Mouse (Mus musculus) forebrain, embryonic 11.5 days (tissue): ENCODE results near the gene Egflam. TPM values are rescaled to one million over a fixed set of nuclear protein-coding genes. Genes with fewer than 3 reads are reported as not detected.

Experiments used
- ATAC-seq: fragments of 200-750 bp; cut with Nextera tagmentation; replicated peaks from 2 replicates; pipeline ENCODE4 v1.8.0; 2017; ENCODE audit warnings: moderate TSS enrichment; ENCODE audit not compliant: low FRiP score
- DNase-seq: peaks from one replicate; pipeline ENCODE4 v3.0.0-alpha.2; 2017; ENCODE audit warnings: low spot score
- H3K27ac ChIP-seq: fragments of 300-500 bp; sonication (generic); 2 replicates; pipeline ENCODE4 v1.5.1; 2014; ENCODE audit warnings: low read depth, low read length
- H3K27me3 ChIP-seq: fragments of 300-500 bp; sonication (generic); 2 replicates; pipeline ENCODE4 v1.6.1; 2014; ENCODE audit warnings: mild to moderate bottlenecking, low read length, mixed read lengths; ENCODE audit not compliant: control insufficient read depth, insufficient read depth
- H3K36me3 ChIP-seq: fragments of 300-500 bp; sonication (generic); 2 replicates; pipeline ENCODE4 v1.6.1; 2014; ENCODE audit warnings: mild to moderate bottlenecking, low read length, moderate library complexity, mixed read lengths; ENCODE audit not compliant: control insufficient read depth, insufficient read depth
- H3K4me1 ChIP-seq: fragments of 300-500 bp; sonication (generic); replicated peaks from 2 replicates; pipeline ENCODE4 v1.6.1; 2014; ENCODE audit warnings: low read length, mixed read lengths; ENCODE audit not compliant: control insufficient read depth, insufficient read depth
- H3K4me2 ChIP-seq: fragments of 300-500 bp; sonication (generic); 2 replicates; pipeline ENCODE4 v1.6.1; 2014; ENCODE audit warnings: low read depth, mild to moderate bottlenecking, low read length, moderate library complexity, mixed read lengths; ENCODE audit not compliant: severe bottlenecking
- H3K4me3 ChIP-seq: fragments of 300-500 bp; sonication (generic); 2 replicates; pipeline ENCODE4 v1.5.1; 2014; ENCODE audit warnings: low read depth, low read length
- H3K9ac ChIP-seq: fragments of 300-500 bp; sonication (generic); 2 replicates; pipeline ENCODE4 v1.6.1; 2014; ENCODE audit warnings: low read length
- H3K9me3 ChIP-seq: fragments of 300-500 bp; sonication (generic); 2 replicates; pipeline ENCODE4 v1.6.1; 2016; ENCODE audit warnings: low read length, mixed read lengths; ENCODE audit not compliant: control insufficient read depth
- whole genome bisulfite sequencing: fragments of 180-500 bp; shearing (Covaris S2); extraction: QIAGEN DNeasy Blood & Tissue Kit; methylation state at CpG from one replicate; pipeline ENCODE4 v1.1.7; 2014; 5-methylcytosine and 5-hydroxymethylcytosine counted together
- polyA plus RNA-seq: library from polyadenylated mRNA; unstranded; fragments of >200 nt; fragmentation: Nextera tagmentation; extraction: Ambion mirVana; gene quantifications from 2 replicates; pipeline ENCODE4 v1.2.1, GENCODE M21; 2014

Gene Egflam
- polyA plus RNA-seq, 1 experiment from 2014 or later = 7.7 TPM

DNA sequence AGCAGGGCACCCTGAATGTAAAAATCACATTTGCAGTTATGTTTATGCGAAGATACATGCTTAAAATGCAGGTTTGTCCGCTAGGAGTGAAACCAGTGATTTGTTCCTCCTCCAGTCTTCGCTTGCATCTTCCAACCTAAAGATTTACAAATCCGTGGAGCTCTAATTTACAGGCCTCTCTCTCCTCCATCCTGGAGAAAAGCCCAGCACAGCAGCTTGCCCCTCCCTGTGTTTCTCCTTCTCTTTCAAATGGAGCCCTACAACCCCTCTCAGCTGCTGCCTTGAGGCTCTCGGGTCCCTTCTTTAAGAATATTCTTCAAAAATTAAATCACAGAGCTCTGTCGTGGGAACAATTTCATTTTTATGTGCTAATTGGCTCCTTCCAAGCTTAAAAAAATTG, 116.6 kb downstream of the Egflam start:
- Histone ChIP-seq H3K4me1 (no peaks in the 10 kb centered on the region), H3K27ac (no peak overlapping the region), H3K27me3 (no peaks in the 10 kb centered on the region), H3K4me3 (no peak overlapping the region), H3K9ac (no peak overlapping the region), H3K4me2 (no peak overlapping the region), H3K36me3 (no peaks in the 10 kb centered on the region), H3K9me3 (no peaks in the 10 kb centered on the region)
- ATAC-seq (no peak), DNase-seq (no peak)
- WGBS = 66% methylated on average over 6 of the region's 6 CpGs

DNA sequence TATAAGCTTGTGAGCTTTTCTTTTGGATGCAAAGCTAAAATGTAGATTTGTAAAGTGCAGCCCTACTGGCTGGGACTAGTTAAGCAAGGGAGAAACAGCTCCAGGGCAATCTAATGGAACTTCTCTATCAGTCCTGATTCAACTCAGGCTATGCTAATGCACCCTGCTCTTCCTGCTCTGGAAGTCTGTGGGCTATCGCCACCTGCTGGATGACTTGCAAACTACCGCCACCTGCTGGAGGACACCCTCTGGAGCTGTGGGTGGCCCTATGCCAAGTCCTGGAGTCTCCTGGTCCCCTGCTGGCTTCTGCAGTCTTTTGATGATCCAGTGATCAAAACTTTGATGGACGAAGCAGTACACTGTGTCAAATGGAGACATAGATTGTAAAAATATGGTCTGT, 134.4 kb downstream of the Egflam start:
- H3K27me3 ChIP-seq = no peaks in the 10 kb centered on the region
- no peak overlapping the region for H3K27ac ChIP-seq
- ATAC-seq = peak; percentile 74; the same call in 1 of the 2 replicates
- H3K4me3 ChIP-seq = no peak overlapping the region
- no peaks in the 10 kb centered on the region for H3K4me1 ChIP-seq
- peak; percentile 81 for DNase-seq
- 14% methylated on average over 3 of the region's 3 CpGs for WGBS
- no peaks in the 10 kb centered on the region for H3K36me3 ChIP-seq
- no peak overlapping the region for H3K9ac ChIP-seq
- no peaks in the 10 kb centered on the region for H3K9me3 ChIP-seq
- no peak overlapping the region for H3K4me2 ChIP-seq

DNA sequence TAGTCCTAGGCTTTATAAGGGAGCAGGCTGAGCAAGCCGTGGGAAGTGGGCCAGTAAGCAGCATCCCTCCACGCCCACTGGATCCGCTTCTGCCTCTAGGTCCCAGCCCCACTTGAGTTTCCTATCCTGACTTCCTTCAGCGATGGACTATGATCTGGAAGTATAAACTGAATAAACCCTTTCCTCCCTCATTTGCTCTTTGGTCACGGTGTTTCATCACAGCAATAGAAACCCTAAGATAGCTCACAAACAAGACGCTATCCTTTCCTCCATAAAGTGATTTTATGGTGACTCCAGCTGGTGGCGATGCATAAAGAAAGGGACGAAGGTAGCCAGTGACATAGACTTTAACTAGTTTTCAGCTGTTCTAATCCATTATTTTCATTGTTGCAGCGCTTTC, 134.9 kb downstream of the Egflam start:
- Histone ChIP-seq H3K27me3 (no peaks in the 10 kb centered on the region), H3K4me3 (no peak overlapping the region), H3K9ac (no peak overlapping the region), H3K27ac (no peak overlapping the region), H3K9me3 (no peaks in the 10 kb centered on the region), H3K4me2 (no peak overlapping the region), H3K4me1 (no peaks in the 10 kb centered on the region), H3K36me3 (no peaks in the 10 kb centered on the region)
- DNase-seq (no peak), ATAC-seq (no peak)
- 93% methylated on average over 9 of the region's 9 CpGs for WGBS

DNA sequence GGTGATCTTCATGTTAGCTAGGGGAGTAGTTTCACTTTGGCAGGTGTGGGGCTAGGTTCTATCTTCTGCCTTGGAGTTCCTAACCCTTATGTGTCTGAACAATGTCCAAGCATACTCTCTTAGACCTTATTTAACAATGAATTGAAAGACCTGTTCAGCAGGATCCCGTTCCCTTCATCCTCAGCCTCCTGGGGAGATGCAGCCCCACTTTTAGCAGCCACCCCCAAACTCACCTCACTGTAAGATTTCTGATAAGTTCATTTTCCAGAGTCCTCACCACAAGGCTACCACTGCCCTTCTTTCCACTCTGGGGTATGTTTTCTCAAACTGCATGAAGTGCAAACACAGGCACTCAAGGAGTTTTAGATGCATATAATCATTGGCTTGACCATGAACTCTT, 136.8 kb downstream of the Egflam start:
- Histone ChIP-seq H3K27ac (no peak overlapping the region), H3K36me3 (no peaks in the 10 kb centered on the region), H3K4me2 (no peak overlapping the region), H3K4me1 (no peaks in the 10 kb centered on the region), H3K9ac (no peak overlapping the region), H3K4me3 (no peak overlapping the region), H3K27me3 (no peaks in the 10 kb centered on the region), H3K9me3 (no peaks in the 10 kb centered on the region)
- DNase-seq (no peak), ATAC-seq (no peak)
- WGBS = 79% methylated on average over 1 of the region's 1 CpGs

DNA sequence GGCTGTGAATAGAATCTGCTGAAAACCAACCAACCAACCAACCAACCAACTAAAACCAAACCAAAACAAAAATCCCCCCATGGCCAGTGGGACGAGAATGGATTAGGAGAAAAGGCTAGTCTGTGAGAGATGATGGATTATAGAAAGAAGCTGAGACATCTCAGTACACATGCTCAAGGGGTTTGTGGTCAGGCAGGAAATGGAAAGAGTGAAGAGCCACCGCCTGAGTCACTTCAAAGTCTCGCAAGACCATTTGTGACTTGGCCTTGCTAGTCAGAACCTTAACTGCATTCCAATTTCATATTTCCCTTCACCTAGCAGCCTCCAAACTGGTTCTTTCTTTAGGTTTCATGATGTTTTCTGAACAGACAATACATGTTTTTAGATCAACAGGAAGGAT, 141.6 kb downstream of the Egflam start:
- no peaks in the 10 kb centered on the region for H3K9me3 ChIP-seq
- no peak overlapping the region for H3K4me3 ChIP-seq
- WGBS = 89% methylated on average over 3 of the region's 3 CpGs
- H3K4me1 ChIP-seq = no peaks in the 10 kb centered on the region
- H3K27ac ChIP-seq = no peak overlapping the region
- no peak overlapping the region for H3K4me2 ChIP-seq
- no peaks in the 10 kb centered on the region for H3K27me3 ChIP-seq
- no peak for ATAC-seq
- no peaks in the 10 kb centered on the region for H3K36me3 ChIP-seq
- DNase-seq = no peak
- H3K9ac ChIP-seq = no peak overlapping the region

DNA sequence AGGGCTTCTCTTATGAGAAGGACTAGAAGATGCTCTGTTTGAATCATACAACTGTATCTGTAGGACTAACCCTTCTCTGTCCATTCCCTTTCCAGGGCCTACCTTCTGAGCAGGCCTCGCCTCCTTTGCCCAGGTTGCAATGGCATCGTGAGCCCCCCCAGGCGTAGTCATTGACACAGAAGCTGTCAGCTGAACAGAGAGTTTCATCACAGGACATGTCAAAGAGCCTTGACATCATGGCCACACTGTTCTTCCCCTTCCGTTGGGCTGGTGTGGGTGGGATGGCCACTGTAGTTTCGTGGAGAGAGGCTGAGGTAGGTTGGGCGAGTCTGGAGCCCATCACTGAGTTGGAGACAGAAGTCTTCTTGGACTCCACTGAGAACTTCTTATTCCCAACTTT, 144.9 kb downstream of the Egflam start:
- DNase-seq (no peak), ATAC-seq (no peak)
- no peaks in the 10 kb centered on the region for H3K36me3 ChIP-seq
- no peak overlapping the region for H3K4me2 ChIP-seq
- H3K4me1 ChIP-seq = no peaks in the 10 kb centered on the region
- H3K27ac ChIP-seq = no peak overlapping the region
- 92% methylated on average over 6 of the region's 6 CpGs for WGBS
- H3K9ac ChIP-seq = no peak overlapping the region
- no peak overlapping the region for H3K4me3 ChIP-seq
- no peaks in the 10 kb centered on the region for H3K9me3 ChIP-seq
- H3K27me3 ChIP-seq = no peaks in the 10 kb centered on the region

DNA sequence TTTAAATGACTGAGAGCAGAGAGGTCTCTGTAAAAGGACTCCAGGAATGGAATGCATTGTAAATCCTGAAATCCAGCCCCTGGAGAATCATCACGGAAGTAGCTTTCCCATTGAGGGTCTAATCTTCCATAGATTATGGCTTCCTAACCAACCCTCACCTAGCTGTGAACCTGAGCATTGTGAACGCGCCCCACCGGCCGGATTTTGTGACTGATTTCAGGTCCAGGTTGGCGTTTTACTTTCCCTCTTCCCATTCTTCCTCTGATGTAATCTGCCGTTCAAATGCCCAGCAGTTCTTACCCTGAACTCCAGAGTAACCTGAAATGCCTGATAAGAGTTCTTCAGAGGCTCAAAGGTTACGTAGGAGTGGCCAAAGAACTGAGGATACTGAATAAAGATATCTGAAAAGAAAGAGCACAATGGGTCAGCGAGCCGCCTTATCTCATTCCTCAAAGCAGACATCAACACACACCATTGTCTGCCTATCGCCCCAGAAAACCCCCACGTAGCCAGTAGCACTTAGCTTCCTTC, 146.0 kb downstream of the Egflam start:
- 78% methylated on average over 12 of the region's 12 CpGs for whole genome bisulfite sequencing
- DNase-seq (no peak), ATAC-seq (no peak)
- Histone ChIP-seq H3K4me1 (no peaks in the 10 kb centered on the region), H3K27ac (no peak overlapping the region), H3K4me3 (no peak overlapping the region), H3K27me3 (no peaks in the 10 kb centered on the region), H3K36me3 (no peaks in the 10 kb centered on the region), H3K9ac (no peak overlapping the region), H3K9me3 (no peaks in the 10 kb centered on the region), H3K4me2 (no peak overlapping the region)

DNA sequence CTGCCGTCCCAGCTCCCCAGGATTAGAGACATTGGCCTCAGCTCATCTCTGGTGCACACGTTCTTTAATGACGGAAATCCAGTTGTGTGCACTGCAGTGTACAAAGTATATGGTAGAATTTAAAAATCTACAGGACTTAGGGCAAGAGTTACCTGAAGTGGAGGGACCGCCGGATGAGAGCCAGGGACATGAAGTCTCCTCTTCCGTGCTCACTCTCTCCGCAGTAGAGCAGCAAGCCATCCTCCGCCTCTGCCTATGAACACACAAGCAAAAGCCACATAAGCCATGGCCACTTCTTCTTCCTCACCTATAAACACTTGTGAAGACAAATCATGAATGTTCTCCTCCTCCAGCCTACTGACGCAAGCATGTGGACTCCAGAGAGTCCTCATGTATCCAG, 147.2 kb downstream of the Egflam start:
- Histone ChIP-seq H3K4me3 (no peak overlapping the region), H3K27ac (no peak overlapping the region), H3K36me3 (no peaks in the 10 kb centered on the region), H3K4me2 (no peak overlapping the region), H3K9ac (no peak overlapping the region), H3K27me3 (no peaks in the 10 kb centered on the region), H3K4me1 (no peaks in the 10 kb centered on the region), H3K9me3 (no peaks in the 10 kb centered on the region)
- no peak for DNase-seq
- WGBS = 96% methylated on average over 9 of the region's 9 CpGs
- ATAC-seq = no peak

DNA sequence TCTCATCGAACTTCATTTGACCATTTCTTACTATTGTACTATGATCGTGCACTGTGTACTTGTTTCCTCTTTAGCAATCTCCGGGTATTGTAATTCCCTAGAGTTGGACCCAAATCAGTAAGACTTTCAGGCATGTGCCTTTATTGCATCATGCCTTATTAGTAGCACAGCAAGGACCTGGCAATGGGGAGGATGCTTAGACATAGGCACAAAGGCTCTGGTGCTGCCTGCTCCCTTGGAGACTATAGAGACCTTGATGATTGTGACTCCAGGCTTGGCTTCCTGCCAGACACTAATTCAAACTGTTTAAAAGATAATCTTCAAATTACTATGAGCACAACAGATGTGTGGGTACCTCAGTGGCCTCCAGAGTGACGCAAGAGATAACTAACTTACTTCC, 149.0 kb downstream of the Egflam start:
- ATAC-seq = no peak
- Histone ChIP-seq H3K4me3 (no peak overlapping the region), H3K27me3 (no peaks in the 10 kb centered on the region), H3K9ac (no peak overlapping the region), H3K36me3 (no peaks in the 10 kb centered on the region), H3K9me3 (no peaks in the 10 kb centered on the region), H3K4me1 (no peaks in the 10 kb centered on the region), H3K4me2 (no peak overlapping the region), H3K27ac (no peak overlapping the region)
- no peak for DNase-seq
- 87% methylated on average over 4 of the region's 4 CpGs for WGBS
